Mouse (Mus musculus): Measurements from ENCODE around the gene Gna14. TPM values are rescaled to one million over a fixed set of nuclear protein-coding genes. Genes with fewer than 3 reads are reported as not detected.
A peak's percentile ranks its signal among the peaks of the same experiment; 100 is the strongest.

Gene Gna14
- total RNA-seq, 2 experiments from 2014 or later: not detected

DNA sequence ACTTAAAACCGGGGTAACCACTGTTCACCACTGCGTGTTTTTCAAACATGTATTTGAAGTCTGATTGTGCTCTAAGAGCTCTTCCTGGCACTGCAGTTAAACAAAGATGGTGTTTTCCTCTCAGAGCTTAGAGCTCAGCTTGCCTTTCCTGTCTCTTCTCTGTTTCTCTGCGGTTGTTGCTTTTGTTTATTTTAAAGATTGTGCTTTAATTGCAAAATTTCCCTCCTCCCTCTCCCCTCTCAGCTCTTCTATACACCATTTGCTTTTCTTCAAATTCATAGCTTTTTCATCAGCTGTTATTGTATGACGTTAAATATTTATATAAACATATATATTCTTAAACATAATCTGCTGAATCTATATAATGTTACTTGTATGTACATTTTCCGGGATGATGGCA, 66.5 kb downstream of the Gna14 start:
- ATAC-seq (replicated peaks; ENCODE audit: low FRiP score, poor library complexity, severe bottlenecking): no peak

DNA sequence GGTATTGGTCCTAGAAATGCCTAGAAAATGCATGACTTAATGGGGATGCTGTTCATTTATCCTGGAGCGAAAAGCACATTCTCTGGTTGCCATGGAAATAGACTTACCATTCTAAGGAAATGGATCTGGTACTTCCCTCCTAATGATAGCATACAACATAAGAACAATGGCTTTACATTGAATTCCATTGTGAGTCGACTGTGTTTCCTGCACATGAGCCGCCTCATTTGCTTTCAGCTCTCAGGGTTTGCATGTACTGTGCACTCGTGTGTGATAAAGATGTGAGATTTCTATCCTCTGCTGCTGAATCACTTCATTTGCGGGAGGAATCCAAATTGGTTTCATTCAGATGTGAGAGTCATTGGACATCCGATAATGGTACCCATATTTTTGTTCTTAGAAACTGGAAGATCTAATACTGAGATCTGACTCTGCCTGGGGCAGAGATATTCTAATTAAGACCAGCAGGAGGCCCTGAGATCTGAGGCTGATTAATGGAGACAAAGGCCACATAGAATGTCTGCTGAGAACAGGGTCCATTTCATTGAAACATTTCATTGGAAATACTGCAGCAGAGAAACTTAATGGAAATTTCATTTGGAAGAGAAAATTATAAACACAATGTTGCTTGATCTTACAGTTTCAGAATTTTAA, 71.3 kb downstream of the Gna14 start:
- ATAC-seq (replicated peaks; ENCODE audit: low FRiP score, poor library complexity, severe bottlenecking): no peak

DNA sequence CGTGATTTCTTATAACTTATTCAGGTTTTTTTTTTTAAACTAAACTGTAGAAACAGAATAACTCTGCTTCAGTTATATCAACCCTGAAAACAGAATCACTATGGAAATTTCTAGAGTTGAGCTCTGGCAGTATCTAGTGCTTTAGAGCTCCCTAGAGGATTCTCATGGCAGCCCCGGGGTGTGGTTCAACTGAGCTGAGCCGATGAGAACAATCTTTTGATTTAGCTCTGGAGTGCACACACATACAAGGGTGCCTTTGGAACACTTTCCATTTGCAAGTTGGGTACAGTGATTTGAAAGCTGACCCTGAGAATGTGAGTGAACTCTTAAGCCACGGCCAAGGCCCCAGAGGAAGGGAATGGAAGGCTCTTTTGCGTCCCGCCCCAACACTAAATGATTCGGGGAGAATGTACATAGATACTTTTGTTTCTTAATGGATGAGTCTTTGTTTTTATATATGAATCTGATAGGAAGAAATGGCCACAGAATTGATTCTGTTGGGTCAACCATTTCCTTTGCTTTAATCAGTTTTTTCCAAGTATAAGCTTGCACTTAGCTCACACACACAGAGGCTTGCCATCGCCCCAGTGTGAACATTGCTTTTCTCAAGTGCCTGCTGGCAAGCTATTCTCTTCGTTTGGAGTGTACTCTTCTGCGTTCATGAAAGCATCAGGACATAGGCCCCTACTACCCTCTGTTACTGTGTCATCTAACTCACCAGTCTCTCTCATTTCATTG, 75.0 kb downstream of the Gna14 start:
- ATAC-seq (replicated peaks; ENCODE audit: low FRiP score, poor library complexity, severe bottlenecking): peak; percentile 31; the same call in 1 of the 2 replicates

DNA sequence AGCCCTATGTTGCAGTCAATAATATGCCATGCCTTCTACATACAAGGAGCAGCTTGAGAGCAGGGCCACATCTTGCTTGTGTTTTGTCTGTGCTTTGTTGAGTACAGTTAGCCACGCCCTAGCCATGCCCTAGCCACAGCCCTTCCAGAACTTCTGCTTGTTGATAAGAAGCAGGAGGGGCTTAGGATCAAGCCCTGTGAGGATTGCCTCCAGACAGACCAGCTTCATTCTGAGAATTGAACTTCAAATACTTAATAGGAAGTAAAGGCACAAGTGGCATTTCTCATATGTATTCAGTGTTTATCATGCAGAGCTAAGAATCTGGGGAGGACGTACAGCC, 75.5 kb downstream of the Gna14 start:
- peak; percentile 98 for ATAC-seq (replicated peaks; ENCODE audit: low FRiP score, poor library complexity, severe bottlenecking)

DNA sequence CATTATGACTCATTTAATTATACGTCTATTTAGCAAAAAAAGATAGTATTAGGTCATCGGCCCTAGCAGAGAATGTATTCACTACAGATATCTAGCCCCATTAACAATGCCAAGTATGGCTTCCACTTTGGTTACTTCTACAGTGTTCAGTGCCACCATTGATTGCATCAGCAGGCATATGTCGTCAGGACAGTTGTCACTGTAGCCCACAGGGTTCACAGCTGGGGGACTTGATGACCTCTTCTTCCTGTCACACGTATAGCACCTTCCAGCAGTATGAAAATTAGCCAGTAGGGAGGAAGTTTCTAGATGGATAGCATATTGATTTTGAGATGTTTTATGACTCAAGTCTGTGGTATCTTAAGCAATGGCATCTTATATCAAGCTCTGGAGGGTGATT, 78.6 kb downstream of the Gna14 start:
- ATAC-seq (replicated peaks; ENCODE audit: low FRiP score, poor library complexity, severe bottlenecking): no peak

DNA sequence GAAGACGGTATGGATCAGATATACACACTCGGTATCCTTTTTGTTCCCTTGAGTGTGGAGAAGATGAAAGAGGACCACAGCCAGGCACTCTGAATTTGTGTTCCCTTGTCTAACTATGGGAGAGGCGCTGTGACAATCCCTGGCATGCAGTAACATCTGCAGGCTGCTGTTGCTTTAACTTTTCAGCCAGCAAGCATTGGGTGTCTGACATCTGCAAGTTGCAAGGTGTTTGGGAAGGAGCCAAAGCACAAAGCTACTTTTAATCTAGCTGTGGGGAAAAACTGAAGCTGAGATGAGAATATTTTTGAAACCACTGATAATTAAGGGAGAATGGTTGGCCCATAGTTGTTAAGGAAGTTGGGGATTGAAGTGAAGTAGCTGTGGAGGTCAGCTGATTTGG, 83.0 kb downstream of the Gna14 start:
- ATAC-seq (replicated peaks; ENCODE audit: low FRiP score, poor library complexity, severe bottlenecking): no peak

DNA sequence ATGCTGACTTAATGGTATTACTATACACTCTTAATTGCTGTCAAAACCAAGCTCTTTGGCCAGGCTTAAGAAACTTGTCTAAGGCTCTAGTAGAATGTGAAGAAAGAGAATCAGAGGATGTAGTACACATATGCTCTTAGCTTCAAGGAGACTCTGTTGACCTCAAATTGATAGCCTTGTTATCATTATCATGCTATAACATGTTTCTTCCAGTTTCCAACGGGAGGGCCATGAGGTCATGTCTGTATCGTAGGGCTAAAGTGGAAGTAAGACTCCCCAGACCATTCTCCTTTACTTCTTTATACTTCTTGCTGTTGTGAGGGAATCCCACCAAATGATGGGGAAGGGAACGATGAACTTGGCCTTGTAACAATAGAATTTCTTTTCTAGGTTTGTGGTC, 85.0 kb downstream of the Gna14 start:
- 0 out of 2 replicates have a peak, but pooled peaks have one; percentile 56 for ATAC-seq (replicated peaks; ENCODE audit: low FRiP score, poor library complexity, severe bottlenecking)

DNA sequence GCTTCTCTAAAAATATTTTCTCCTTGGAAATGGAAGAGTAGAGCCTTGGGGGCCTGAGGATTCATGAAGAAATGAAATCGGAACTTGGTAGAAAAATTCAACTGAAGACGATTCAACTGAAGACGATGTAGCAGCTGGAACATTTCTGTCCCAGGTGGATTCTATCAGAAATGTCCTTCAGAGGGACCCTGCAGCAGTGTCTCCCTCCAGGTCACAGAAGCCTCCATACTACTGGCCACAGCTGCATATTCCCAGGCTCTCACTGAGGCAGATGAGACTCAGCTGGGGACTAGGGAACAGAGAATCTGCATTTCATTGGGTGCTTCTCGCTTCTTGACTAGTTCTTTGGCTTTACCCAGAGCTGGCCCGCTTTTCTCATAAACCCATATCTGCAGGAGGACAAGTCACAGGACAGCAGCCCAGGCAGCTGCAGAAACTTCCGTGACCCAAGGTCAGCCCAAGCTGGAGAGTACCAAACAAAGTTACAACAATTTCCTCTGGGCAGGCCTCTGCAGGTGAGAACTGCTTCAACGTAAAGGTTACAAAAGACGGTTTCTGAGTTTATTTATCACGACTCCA, 90.8 kb downstream of the Gna14 start:
- no peak for ATAC-seq (replicated peaks; ENCODE audit: low FRiP score, poor library complexity, severe bottlenecking)

DNA sequence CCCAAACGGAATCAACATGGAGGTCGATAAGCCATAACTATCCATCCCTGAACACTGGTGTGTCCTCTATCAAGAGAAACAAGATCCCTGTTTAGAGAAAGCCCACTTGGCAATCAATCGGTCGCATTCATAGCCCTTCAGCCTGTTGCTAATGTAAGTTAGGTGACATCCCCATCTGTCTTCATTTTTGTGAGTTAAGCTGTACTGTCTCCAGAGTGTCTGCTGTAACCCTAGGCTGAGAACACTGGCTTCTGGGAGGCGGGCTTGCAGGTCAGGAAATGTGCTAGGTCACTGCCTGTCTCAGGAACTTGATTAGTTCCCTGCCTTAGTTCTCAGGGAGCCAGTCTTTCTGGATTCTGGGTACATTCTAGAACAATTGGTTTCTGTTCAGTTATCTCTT, 91.5 kb downstream of the Gna14 start:
- ATAC-seq (replicated peaks; ENCODE audit: low FRiP score, poor library complexity, severe bottlenecking): no peak

DNA sequence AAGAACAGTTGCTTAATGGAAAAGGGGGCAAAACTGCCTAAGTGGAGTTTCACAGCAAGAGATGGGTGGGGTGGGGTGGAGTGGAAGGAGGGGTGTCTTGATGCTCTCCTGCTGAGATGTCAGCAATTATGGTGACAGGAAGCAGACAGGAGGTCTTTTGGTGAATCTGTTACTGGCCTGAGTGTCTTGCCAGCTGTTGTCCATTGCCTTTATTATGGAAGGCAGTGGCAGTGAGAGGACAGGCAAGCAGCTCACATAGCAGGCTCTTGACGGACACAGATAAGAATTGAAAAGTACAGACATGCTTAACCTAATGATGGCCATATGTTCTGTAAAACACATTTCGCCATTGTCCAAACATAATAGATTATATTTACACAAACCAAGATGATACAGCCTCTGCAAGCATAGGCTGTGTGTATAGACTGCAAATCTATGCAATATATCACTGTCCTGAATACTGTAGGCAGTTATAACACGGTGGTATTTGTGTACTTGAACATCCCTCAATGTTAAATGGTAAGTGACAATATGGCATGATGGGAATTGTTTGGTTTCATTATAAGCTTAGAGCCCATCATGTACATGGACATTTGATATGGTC, 92.8 kb downstream of the Gna14 start:
- no peak for ATAC-seq (replicated peaks; ENCODE audit: low FRiP score, poor library complexity, severe bottlenecking)

DNA sequence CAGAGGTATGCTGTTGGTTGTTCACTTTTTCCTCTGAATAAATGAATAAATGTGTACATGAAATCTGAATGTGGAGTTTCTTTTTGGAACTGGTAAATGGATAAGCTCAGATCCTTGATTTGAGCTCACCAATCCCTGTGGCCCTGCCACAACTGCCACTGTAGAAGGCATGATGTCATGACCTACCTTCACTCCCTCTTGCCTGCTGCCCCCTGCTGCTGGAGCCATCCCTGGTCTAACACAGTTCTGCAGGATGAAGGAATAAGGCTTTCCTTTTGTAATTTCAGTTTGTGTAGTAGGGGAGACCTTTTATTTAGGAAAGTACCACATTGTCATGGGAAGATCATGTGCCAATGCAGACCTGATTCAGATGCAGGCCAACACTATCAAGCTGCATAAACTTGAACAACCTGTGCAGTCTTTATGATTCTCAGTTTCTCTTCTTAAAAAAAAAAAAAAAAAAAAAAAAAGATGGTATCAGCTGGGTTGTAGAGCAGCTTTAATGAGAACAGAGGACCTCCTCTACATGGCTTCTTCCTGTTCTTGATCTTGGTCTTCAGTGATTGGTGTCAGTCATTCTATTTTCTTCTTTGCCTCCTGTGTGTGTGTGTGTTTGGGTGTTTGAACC, 93.8 kb downstream of the Gna14 start:
- ATAC-seq (replicated peaks; ENCODE audit: low FRiP score, poor library complexity, severe bottlenecking): peak; percentile 67; the same call in 1 of the 2 replicates

DNA sequence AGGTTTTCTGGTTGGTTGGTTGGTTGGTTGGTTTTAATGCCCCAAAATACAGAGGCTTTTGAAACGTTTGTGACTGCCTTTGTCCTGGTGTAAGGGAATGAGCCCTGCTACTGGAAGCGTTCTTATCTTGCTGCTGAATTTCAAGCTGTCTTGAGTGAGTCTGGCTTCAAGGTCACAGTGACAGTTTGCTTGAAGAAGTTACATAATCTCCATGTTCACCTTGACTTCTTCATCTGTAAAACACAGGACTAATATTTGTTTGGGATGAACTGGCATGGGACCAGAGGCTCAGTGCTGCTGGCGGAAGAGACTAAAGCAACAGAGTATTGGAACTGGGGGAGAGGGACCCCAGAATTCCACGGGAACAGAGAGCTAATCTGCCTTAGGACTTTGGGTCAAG, 94.4 kb downstream of the Gna14 start:
- ATAC-seq (replicated peaks; ENCODE audit: low FRiP score, poor library complexity, severe bottlenecking): no peak

DNA sequence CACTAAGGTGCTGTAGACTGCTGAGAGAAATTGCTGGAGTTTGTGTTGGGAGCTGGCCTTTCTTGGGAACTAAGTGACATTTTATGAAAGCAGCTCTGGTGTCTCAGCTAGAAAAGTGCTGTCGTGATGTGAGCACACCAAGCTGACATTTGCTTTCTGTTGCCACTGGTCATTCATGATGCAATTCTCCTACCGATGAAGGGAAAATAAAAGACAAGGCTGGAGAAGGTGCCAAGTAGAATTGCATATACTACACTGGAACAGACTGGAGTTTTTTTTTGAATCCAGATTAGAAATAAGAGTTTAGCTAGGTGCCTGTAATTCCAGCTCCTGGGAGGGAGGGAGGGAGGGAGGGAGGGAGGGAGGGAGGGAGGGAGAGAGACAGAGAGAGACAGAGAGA, 98.7 kb downstream of the Gna14 start:
- ATAC-seq (replicated peaks; ENCODE audit: low FRiP score, poor library complexity, severe bottlenecking): no peak

DNA sequence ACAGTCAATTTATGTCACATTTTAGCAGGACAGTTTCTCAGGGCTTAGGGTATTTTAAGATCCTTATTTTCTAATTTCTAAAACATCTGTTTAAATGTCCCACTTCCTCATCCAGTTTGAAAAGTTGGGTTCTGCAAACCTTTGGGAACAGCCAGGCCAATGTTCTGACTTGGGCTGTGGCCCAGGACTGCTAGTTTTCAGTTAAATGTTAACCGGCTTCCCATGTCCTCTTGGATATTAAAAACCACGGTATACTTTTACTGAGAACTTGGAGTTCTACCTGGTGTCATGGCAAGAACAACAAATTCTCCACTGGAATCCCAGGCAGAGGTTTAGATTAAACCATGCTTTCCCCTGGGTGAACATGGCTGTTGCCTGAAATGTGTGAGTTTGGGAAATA, 102.9 kb downstream of the Gna14 start:
- ATAC-seq (replicated peaks; ENCODE audit: low FRiP score, poor library complexity, severe bottlenecking): no peak

DNA sequence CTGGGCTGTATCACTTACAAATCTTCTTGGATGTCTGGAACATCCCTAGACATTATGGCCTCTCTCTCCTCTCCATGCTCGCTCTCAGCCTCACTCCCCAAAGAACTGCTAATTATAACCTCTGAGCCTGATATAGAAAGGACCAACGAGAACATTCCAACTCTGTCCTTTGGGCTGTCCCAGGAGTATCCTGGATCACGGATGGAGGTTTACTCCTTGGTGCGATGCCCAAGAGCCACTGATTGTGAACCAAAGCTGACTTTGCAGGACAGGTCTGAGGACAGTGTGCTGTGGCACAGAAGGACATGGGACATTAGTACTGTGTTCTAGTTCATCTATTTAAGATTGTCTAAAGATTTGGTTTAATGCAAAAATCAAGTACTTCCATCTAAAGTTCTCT, 108.1 kb downstream of the Gna14 start:
- no peak for ATAC-seq (replicated peaks; ENCODE audit: low FRiP score, poor library complexity, severe bottlenecking)

DNA sequence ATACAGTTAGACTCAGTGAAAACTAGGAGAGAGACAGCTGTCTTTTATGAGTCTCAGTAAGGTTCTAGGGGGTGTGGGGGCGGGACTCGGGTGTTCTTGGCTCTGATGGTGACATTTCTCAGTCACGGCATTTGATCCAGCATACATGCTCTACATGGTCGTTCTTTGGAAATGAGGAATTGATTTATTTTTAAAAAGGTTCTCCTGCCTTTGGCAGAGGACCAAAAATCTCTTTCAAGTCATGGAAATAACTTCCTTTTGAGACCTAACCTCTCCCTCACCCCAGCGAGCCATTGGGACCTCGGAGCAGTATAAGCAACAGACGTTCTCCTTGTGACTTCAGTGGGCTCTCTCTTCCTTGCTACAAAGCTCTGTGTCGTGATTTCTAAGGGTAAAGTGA, 121.4 kb downstream of the Gna14 start:
- no peak for ATAC-seq (replicated peaks; ENCODE audit: low FRiP score, poor library complexity, severe bottlenecking)

DNA sequence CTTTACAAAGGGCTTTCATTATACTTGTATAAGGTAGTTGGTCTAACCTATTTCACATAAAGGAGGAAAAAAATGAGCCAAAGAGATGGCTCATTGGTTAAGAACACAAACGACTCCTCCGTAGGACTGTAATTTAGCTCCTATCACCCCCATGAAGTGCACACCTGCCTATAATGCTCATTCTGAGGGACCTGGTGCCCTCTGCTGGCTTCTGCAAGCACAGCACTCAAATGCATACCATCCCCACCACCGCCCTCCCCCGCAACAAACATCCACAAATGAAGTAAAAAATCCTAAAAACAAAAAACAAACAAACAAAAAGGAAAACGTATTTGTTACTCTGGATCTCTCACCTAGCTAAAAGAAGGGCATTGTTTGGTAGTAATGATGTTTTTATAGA, 122.4 kb downstream of the Gna14 start:
- ATAC-seq (replicated peaks; ENCODE audit: low FRiP score, poor library complexity, severe bottlenecking): no peak

DNA sequence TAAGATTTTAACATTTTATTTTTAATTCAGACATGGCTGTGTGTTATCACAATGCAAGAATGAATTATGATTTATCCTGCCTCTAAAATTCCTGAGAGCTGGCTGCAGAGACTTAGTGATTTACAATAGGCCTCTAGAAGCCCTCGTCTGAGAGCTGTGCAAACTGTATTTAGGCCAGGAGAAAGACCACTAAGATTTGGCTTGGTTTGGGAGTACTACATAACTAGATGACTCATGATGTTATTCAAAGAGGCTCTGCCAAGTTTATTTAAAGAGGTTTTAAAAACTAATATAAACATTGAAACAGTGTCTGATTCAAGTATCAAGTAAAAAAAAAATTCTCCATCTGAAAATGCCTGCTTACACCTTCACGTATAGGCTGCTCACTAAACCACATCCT, 123.0 kb downstream of the Gna14 start:
- no peak for ATAC-seq (replicated peaks; ENCODE audit: low FRiP score, poor library complexity, severe bottlenecking)

DNA sequence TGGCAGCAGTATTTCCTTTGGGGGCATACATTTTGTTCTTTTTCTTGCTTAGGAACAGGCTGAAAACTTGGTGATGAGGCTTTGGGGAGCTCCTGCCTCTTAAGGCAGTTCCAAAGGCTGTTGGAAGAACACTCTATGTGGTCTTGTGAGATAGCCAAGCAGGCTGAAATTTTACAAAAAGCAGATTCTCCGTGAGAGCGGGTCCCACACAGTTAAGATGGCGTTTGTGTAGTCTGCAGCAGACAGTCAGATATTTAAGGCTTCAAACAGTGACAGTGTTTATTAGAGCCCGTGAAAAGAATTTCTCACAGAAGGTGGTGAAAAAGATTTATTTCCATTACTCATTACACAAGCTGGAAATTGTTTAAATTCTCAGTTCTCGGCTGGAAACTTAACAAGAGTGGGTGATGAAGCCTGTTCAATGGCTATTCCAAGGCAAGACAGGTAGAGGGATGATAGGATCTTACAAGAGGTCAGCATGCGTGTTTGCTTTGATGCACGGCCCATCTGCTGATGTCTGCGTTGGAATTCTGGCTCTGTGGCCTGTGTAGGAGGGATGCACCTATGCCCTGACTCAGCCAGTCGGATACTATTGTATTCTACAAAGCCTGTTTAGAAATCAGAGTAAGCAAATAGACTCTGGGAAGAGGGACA, 123.8 kb downstream of the Gna14 start:
- no peak for ATAC-seq (replicated peaks; ENCODE audit: low FRiP score, poor library complexity, severe bottlenecking)

DNA sequence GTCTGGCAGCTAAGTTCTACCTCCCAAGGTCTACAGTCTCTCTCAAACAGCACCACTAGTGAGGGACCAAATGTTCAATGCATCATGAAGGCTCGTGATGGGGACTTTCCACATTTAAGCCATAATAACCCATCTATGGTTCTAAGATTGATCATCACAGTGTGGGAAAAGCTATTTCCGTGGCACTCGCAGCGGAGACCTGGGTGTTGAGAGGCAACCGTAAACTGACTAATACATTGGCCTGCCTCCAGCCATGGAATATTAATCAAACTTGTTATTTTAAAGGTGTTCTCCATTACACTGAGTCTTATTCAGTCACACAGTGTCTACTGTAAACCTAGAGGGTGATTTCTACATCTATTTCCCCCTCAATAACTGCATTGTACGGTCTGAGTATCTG, 127.1 kb downstream of the Gna14 start:
- ATAC-seq (replicated peaks; ENCODE audit: low FRiP score, poor library complexity, severe bottlenecking): no peak

Data from erythroid progenitor cell, adult 5-6 weeks (primary cell).